Mouse (Mus musculus): ENCODE measurements around the gene Dcakd. TPM values are rescaled to one million over a fixed set of nuclear protein-coding genes. Genes with fewer than 3 reads are reported as not detected.

The Dcakd gene
- polyA plus RNA-seq, 1 experiment from 2014 or later, result 323 TPM

- DNase-seq (ENCODE audit: low spot score), result no peak
- no peak for ATAC-seq (ENCODE audit: insufficient read depth, low FRiP score, low TSS enrichment)
- Histone ChIP-seq H3K9ac (ENCODE audit: low read length) (no peak overlapping the region), H3K4me2 (ENCODE audit: low read depth) (no peak overlapping the region), H3K9me3 (ENCODE audit: control insufficient read depth, low read length) (no peaks in the 10 kb centered on the region), H3K4me1 (ENCODE audit: control insufficient read depth, insufficient read depth, low read length) (peaks cover 6% of the 10 kb centered on the region), H3K27ac (ENCODE audit: low read depth, low read length) (no peak overlapping the region), H3K4me3 (ENCODE audit: low read depth, low read length) (no peak overlapping the region), H3K36me3 (ENCODE audit: control insufficient read depth, insufficient read depth, low read length) (no peaks in the 10 kb centered on the region), H3K27me3 (ENCODE audit: control insufficient read depth, insufficient read depth, low read length) (no peaks in the 10 kb centered on the region)
- 84% methylated on average over 6 of the region's 6 CpGs for WGBS
These were observed 69.7 kb downstream of the Dcakd start for GRCm38 (mm10) chr11:102958431-102958830.

- Histone ChIP-seq H3K36me3 (ENCODE audit: control insufficient read depth, insufficient read depth, low read length) (no peaks in the 10 kb centered on the region), H3K4me2 (ENCODE audit: low read depth) (no peak overlapping the region), H3K4me3 (ENCODE audit: low read depth, low read length) (no peak overlapping the region), H3K4me1 (ENCODE audit: control insufficient read depth, insufficient read depth, low read length) (peaks cover 2% of the 10 kb centered on the region), H3K27ac (ENCODE audit: low read depth, low read length) (no peak overlapping the region), H3K9me3 (ENCODE audit: control insufficient read depth, low read length) (no peaks in the 10 kb centered on the region), H3K27me3 (ENCODE audit: control insufficient read depth, insufficient read depth, low read length) (no peaks in the 10 kb centered on the region), H3K9ac (ENCODE audit: low read length) (no peak overlapping the region)
- no peak for DNase-seq (ENCODE audit: low spot score)
- 86% methylated on average over 8 of the region's 8 CpGs for WGBS
- ATAC-seq (ENCODE audit: insufficient read depth, low FRiP score, low TSS enrichment), result no peak
These were observed 70.4 kb downstream of the Dcakd start for GRCm38 (mm10) chr11:102957692-102958091.

- Histone ChIP-seq H3K4me3 (ENCODE audit: low read depth, low read length) (no peak overlapping the region), H3K27ac (ENCODE audit: low read depth, low read length) (peak overlapping the region; percentile 64), H3K4me2 (ENCODE audit: low read depth) (no peak overlapping the region), H3K9ac (ENCODE audit: low read length) (no peak overlapping the region), H3K27me3 (ENCODE audit: control insufficient read depth, insufficient read depth, low read length) (no peaks in the 10 kb centered on the region), H3K4me1 (ENCODE audit: control insufficient read depth, insufficient read depth, low read length) (peaks cover 3% of the 10 kb centered on the region; the same call in 1 of the 2 replicates), H3K9me3 (ENCODE audit: control insufficient read depth, low read length) (no peaks in the 10 kb centered on the region), H3K36me3 (ENCODE audit: control insufficient read depth, insufficient read depth, low read length) (no peaks in the 10 kb centered on the region)
- ATAC-seq (ENCODE audit: insufficient read depth, low FRiP score, low TSS enrichment) (no peak), DNase-seq (ENCODE audit: low spot score) (peak; percentile 52)
- WGBS, result 59% methylated on average over 16 of the region's 16 CpGs
These were observed 71.0 kb downstream of the Dcakd start for GRCm38 (mm10) chr11:102956962-102957614.

GRCm38 (mm10) chr11:102952922-102953321 lies 75.2 kb downstream of the Dcakd start:
- no peak for ATAC-seq (ENCODE audit: insufficient read depth, low FRiP score, low TSS enrichment)

GRCm38 (mm10) chr11:102948043-102948961 lies 79.8 kb downstream of the Dcakd start:
- ATAC-seq (ENCODE audit: insufficient read depth, low FRiP score, low TSS enrichment), result no peak
- peak overlapping the region; percentile 36 for H3K4me3 ChIP-seq (ENCODE audit: low read depth, low read length)
- H3K9me3 ChIP-seq (ENCODE audit: control insufficient read depth, low read length), result no peaks in the 10 kb centered on the region
- peak overlapping the region; percentile 67 for H3K4me2 ChIP-seq (ENCODE audit: low read depth)
- no peaks in the 10 kb centered on the region for H3K36me3 ChIP-seq (ENCODE audit: control insufficient read depth, insufficient read depth, low read length)
- WGBS, result under 1% methylated on average over 51 of the region's 51 CpGs
- no peak overlapping the region for H3K27ac ChIP-seq (ENCODE audit: low read depth, low read length)
- H3K9ac ChIP-seq (ENCODE audit: low read length), result peak overlapping the region; percentile 49
- H3K4me1 ChIP-seq (ENCODE audit: control insufficient read depth, insufficient read depth, low read length), result peaks cover 14% of the 10 kb centered on the region; the same call in 1 of the 2 replicates
- DNase-seq (ENCODE audit: low spot score), result peak; percentile 51
- H3K27me3 ChIP-seq (ENCODE audit: control insufficient read depth, insufficient read depth, low read length), result peaks cover 73% of the 10 kb centered on the region

More at GRCm38 (mm10) chr11:102952922-102953321, 75.2 kb downstream of the Dcakd start:
- no peaks in the 10 kb centered on the region for H3K36me3 ChIP-seq (ENCODE audit: control insufficient read depth, insufficient read depth, low read length)
- WGBS, result 28% methylated on average over 6 of the region's 6 CpGs
- H3K27ac ChIP-seq (ENCODE audit: low read depth, low read length), result no peak overlapping the region
- peaks cover 11% of the 10 kb centered on the region; the same call in 1 of the 2 replicates for H3K4me1 ChIP-seq (ENCODE audit: control insufficient read depth, insufficient read depth, low read length)
- H3K9ac ChIP-seq (ENCODE audit: low read length), result no peak overlapping the region
- no peak overlapping the region for H3K4me2 ChIP-seq (ENCODE audit: low read depth)
- no peaks in the 10 kb centered on the region for H3K9me3 ChIP-seq (ENCODE audit: control insufficient read depth, low read length)
- DNase-seq (ENCODE audit: low spot score), result peak; percentile 57
- H3K4me3 ChIP-seq (ENCODE audit: low read depth, low read length), result no peak overlapping the region
- H3K27me3 ChIP-seq (ENCODE audit: control insufficient read depth, insufficient read depth, low read length), result peaks cover 30% of the 10 kb centered on the region

GRCm38 (mm10) chr11:102946992-102947343 lies 81.2 kb downstream of the Dcakd start:
- Histone ChIP-seq H3K27ac (ENCODE audit: low read depth, low read length) (no peak overlapping the region), H3K9ac (ENCODE audit: low read length) (no peak overlapping the region), H3K9me3 (ENCODE audit: control insufficient read depth, low read length) (no peaks in the 10 kb centered on the region), H3K4me1 (ENCODE audit: control insufficient read depth, insufficient read depth, low read length) (peaks cover 11% of the 10 kb centered on the region; the same call in 1 of the 2 replicates), H3K4me2 (ENCODE audit: low read depth) (peak overlapping the region; percentile 65), H3K4me3 (ENCODE audit: low read depth, low read length) (no peak overlapping the region), H3K36me3 (ENCODE audit: control insufficient read depth, insufficient read depth, low read length) (no peaks in the 10 kb centered on the region), H3K27me3 (ENCODE audit: control insufficient read depth, insufficient read depth, low read length) (peaks cover 76% of the 10 kb centered on the region)
- WGBS, result 7% methylated on average over 8 of the region's 8 CpGs
- ATAC-seq (ENCODE audit: insufficient read depth, low FRiP score, low TSS enrichment), result no peak
- DNase-seq (ENCODE audit: low spot score), result no peak

- peaks cover 11% of the 10 kb centered on the region; the same call in 1 of the 2 replicates for H3K4me1 ChIP-seq (ENCODE audit: control insufficient read depth, insufficient read depth, low read length)
- no peaks in the 10 kb centered on the region for H3K9me3 ChIP-seq (ENCODE audit: control insufficient read depth, low read length)
- peak within 1 kb of the TSS; percentile 33 for H3K4me3 ChIP-seq (ENCODE audit: low read depth, low read length)
- WGBS, result 0% methylated on average over 62 of the region's 87 CpGs
- H3K36me3 ChIP-seq (ENCODE audit: control insufficient read depth, insufficient read depth, low read length), result no peaks in the 10 kb centered on the region
- ATAC-seq (ENCODE audit: insufficient read depth, low FRiP score, low TSS enrichment), result peak; percentile 79
- H3K9ac ChIP-seq (ENCODE audit: low read length), result peak within 1 kb of the TSS; percentile 52
- peak within 1 kb of the TSS; percentile 65 for H3K4me2 ChIP-seq (ENCODE audit: low read depth)
- peak; percentile 94 for DNase-seq (ENCODE audit: low spot score)
- no peak within 1 kb of the TSS for H3K27ac ChIP-seq (ENCODE audit: low read depth, low read length)
- peaks cover 75% of the 10 kb centered on the region for H3K27me3 ChIP-seq (ENCODE audit: control insufficient read depth, insufficient read depth, low read length)
These were observed 81.7 kb downstream of the Dcakd start, which contains the start of gene C1ql1 for GRCm38 (mm10) chr11:102946265-102946991. Gene C1ql1 (minus strand): TSS chr11:102946688.

Measured in neural tube, embryonic 11.5 days (tissue).